Mouse (Mus musculus) spleen, adult 2 months (tissue): ENCODE results near the gene Cpne7. TPM values are rescaled to one million over a fixed set of nuclear protein-coding genes. Genes with fewer than 3 reads are reported as not detected.
"Not testable (repeated sequence)": the region's sequence is repeated elsewhere in the genome, so short reads cannot be mapped to it uniquely, and the experiment has no call there.

ENCODE experiments used
- DNase-seq, 2 experiments: peaks; one replicate each; pipeline versions ENCODE4 v3.0.0 to v3.0.0-alpha.2; 2012 to 2021; ENCODE audit warnings: low spot score in 2 of 2, low read depth in 1 of 2
- H3K27ac ChIP-seq: fragments of 200-500 bp; 2 replicates; pipeline ENCODE4 v1.5.1; 2012; ENCODE audit warnings: low read length, inconsistent platforms; ENCODE audit not compliant: insufficient read depth
- H3K27me3 ChIP-seq: fragments of 200-500 bp; 2 replicates; pipeline ENCODE4 v1.6.1; 2012; ENCODE audit warnings: mild to moderate bottlenecking, moderate library complexity, low read length, inconsistent platforms; ENCODE audit not compliant: control insufficient read depth, insufficient read depth
- H3K36me3 ChIP-seq: fragments of 200-500 bp; 2 replicates; pipeline ENCODE4 v1.6.1; 2012; ENCODE audit warnings: mild to moderate bottlenecking, low read length, inconsistent platforms; ENCODE audit not compliant: control insufficient read depth, insufficient read depth
- H3K4me1 ChIP-seq: fragments of 200-500 bp; 2 replicates; pipeline ENCODE4 v1.6.1; 2011; ENCODE audit warnings: inconsistent platforms; ENCODE audit not compliant: control insufficient read depth, insufficient read depth, insufficient read length
- H3K4me3 ChIP-seq: fragments of 200-500 bp; 2 replicates; pipeline ENCODE4 v1.5.1; 2011; ENCODE audit warnings: mild to moderate bottlenecking, inconsistent platforms; ENCODE audit not compliant: insufficient read depth, insufficient read length; ENCODE audit errors: extremely low read depth
- CTCF ChIP-seq: fragments of 200-500 bp; IDR thresholded peaks from 2 replicates; pipeline ENCODE4 v1.5.1; 2011; ENCODE audit warnings: mild to moderate bottlenecking, inconsistent platforms; ENCODE audit not compliant: insufficient read depth, insufficient read length, insufficient replicate concordance; ENCODE audit errors: extremely low read depth
- POLR2A ChIP-seq: fragments of 200-500 bp; IDR thresholded peaks from 2 replicates; pipeline ENCODE4 v1.6.1; 2011; ENCODE audit warnings: low read depth, low read length, inconsistent platforms
- WGBS: fragments of 180-500 bp; shearing (Covaris S2); methylation state at CpG from one replicate; pipeline ENCODE4 v1.1.7; 2018; 5-methylcytosine and 5-hydroxymethylcytosine counted together
- polyA plus RNA-seq: library from polyadenylated mRNA; depleted of rRNA; stranded (reverse); fragments of >200 nt; gene quantifications from 2 replicates; pipeline ENCODE4 v1.2.3, GENCODE M21; 2012

The Cpne7 gene
- polyA plus RNA-seq, 1 experiment = 2.9 TPM

DNA sequence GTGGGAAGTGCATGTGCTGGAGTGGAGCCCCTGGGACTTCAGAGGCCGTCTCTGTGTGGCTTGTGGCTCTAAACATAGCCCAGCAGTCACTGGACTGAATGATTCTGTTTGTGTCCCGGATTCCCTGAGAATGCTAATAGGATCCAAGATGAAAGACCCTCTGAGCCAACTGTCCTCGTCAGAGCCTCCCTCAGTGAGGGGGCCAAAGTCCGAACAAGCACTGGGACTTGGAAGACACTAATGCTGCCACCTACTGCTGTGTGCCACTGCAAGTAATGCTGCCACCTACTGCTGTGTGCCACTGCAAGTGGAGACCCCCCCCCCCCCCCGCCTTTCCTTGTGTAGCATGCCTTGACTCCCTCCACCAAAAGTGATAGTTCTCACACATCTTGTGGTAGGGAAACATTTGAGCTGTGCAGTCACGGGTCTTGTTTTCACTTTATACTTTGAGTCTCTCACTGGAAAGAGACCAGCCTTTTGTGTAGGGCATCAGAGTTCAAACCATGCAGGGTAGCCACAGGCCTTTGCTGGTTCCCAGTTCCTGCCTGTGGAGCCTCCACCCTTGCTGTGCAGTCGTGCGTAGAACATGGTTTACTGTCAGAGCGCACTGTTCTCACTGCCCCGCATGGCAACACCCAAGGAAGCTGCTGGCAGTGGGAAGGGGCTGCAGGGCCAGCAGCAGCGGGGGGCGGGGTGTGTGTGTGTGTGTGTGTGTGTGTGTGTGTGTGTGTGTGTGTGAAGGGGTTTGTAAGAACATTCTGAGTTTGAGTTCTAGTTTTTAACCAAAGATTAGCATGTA is 19.2 kb upstream of the Cpne7 start:
- no peaks in the 10 kb centered on the region for H3K27me3 ChIP-seq
- WGBS = 86% methylated on average over 12 of the region's 12 CpGs
- no peak overlapping the region for H3K27ac ChIP-seq
- peaks cover 13% of the 10 kb centered on the region for H3K36me3 ChIP-seq
- H3K4me3 ChIP-seq = no peak overlapping the region
- peak in 1 of 2 experiments; percentile 38 for DNase-seq
- H3K4me1 ChIP-seq = 0 out of 2 replicates have a peak, but pooled peaks cover 3% of the 10 kb centered on the region
- TF ChIP-seq POLR2A = no peak
- no peak for TF ChIP-seq CTCF

DNA sequence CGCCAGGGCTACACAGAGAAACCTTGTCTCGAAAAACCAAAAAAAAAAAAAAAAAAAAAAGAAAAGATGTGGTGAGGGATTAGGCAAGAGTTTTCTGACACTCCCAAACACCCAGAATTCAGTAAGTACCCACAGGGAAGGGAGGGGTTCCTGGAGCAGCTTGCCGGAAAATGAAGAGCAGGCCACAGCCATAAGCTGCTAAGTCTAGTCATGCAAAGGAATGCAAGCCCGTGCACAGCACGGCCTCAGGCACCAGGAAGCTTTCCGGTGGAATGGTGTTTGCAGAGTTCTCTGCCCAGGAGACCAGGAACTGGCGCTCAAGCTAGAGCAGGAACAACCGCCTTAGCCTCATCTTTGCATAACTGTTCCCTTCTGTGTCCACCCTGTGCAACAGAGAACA is 16.9 kb upstream of the Cpne7 start:
- no peak overlapping the region for H3K27ac ChIP-seq
- no peak for DNase-seq
- no peak overlapping the region for H3K4me3 ChIP-seq
- peaks cover 3% of the 10 kb centered on the region; the same call in 1 of the 2 replicates for H3K4me1 ChIP-seq
- WGBS = 60% methylated on average over 8 of the region's 8 CpGs
- no peak for TF ChIP-seq CTCF
- no peak for TF ChIP-seq POLR2A
- no peaks in the 10 kb centered on the region for H3K27me3 ChIP-seq
- H3K36me3 ChIP-seq = peaks cover 19% of the 10 kb centered on the region

GRCm38 (mm10) chr8:123101244-123101643 is 15.9 kb upstream of the Cpne7 start:
- Histone ChIP-seq H3K27ac (no peak overlapping the region), H3K36me3 (peaks cover 23% of the 10 kb centered on the region), H3K27me3 (no peaks in the 10 kb centered on the region), H3K4me1 (peaks cover 3% of the 10 kb centered on the region; the same call in 1 of the 2 replicates), H3K4me3 (no peak overlapping the region)
- 80% methylated on average over 4 of the region's 4 CpGs for WGBS
- DNase-seq = no peak
- TF ChIP-seq POLR2A = no peak
- TF ChIP-seq CTCF = no peak

GRCm38 (mm10) chr8:123101735-123102685 is 15.2 kb upstream of the Cpne7 start, which contains the start of gene Rpl13:
Gene Rpl13, plus strand, starts transcription at chr8:123102350.
- Histone ChIP-seq H3K36me3 (peaks cover 22% of the 10 kb centered on the region), H3K27me3 (no peaks in the 10 kb centered on the region), H3K4me3 (peak within 1 kb of the TSS; percentile 80), H3K4me1 (peaks cover 3% of the 10 kb centered on the region; the same call in 1 of the 2 replicates), H3K27ac (peak within 1 kb of the TSS; percentile 74)
- WGBS = 1% methylated on average over 56 of the region's 56 CpGs
- peak; percentile 85 to 95 for DNase-seq
- TF ChIP-seq POLR2A (peak; percentile 91), CTCF (no peak)

- not testable (repeated sequence) for H3K4me1 ChIP-seq, DNase-seq, H3K27me3 ChIP-seq
- H3K36me3 ChIP-seq = peaks cover 22% of the 10 kb centered on the region
- peak overlapping the region; percentile 74; the same call in 1 of the 2 replicates for H3K27ac ChIP-seq
- WGBS = under 1% methylated on average over 26 of the region's 26 CpGs
- H3K4me3 ChIP-seq = peak overlapping the region; percentile 80
Observed at GRCm38 (mm10) chr8:123102855-123103254, 14.3 kb upstream of the Cpne7 start.

GRCm38 (mm10) chr8:123103285-123103684 is 13.9 kb upstream of the Cpne7 start:
- TF ChIP-seq CTCF (no peak), POLR2A (no peak)
- Histone ChIP-seq H3K27me3 (no peaks in the 10 kb centered on the region), H3K27ac (no peak overlapping the region), H3K36me3 (peaks cover 22% of the 10 kb centered on the region), H3K4me3 (peak overlapping the region; percentile 80), H3K4me1 (peaks cover 3% of the 10 kb centered on the region; the same call in 1 of the 2 replicates)
- 15% methylated on average over 15 of the region's 15 CpGs for WGBS
- DNase-seq = no peak
